Mouse (Mus musculus) embryonic facial prominence, embryonic 15.5 days (tissue): ENCODE data around the gene Bahd1. TPM values are rescaled to one million over a fixed set of nuclear protein-coding genes. Genes with fewer than 3 reads are reported as not detected.

Experiments
- polyA plus RNA-seq: library from polyadenylated mRNA; unstranded; fragments of >200 nt; fragmentation: Nextera tagmentation; extraction: Ambion mirVana; gene quantifications from 2 replicates; pipeline ENCODE4 v1.2.1, GENCODE M21; 2015

Gene Bahd1
- polyA plus RNA-seq, 1 experiment from 2014 or later, result 5.9 TPM

Other genes with a start within 250 kb of the Bahd1 start
- 8.5 TPM in 2 replicates for gene Pak6, start 237.1 kb upstream of the Bahd1 start, polyA plus RNA-seq
- 0.11 and 0.19 TPM in 2 replicates for gene Ankrd63, start 196.4 kb upstream of the Bahd1 start, polyA plus RNA-seq
- gene Plcb2, start 171.9 kb upstream of the Bahd1 start, polyA plus RNA-seq, result 0.75 and 1.1 TPM in 2 replicates
- gene Inafm2, start 154.6 kb upstream of the Bahd1 start, polyA plus RNA-seq, result 15.9 and 16.9 TPM in 2 replicates
- gene Ccdc9b, start 137.7 kb upstream of the Bahd1 start, polyA plus RNA-seq, result 2.0 and 2.4 TPM in 2 replicates
- gene Phgr1, start 127.6 kb upstream of the Bahd1 start, polyA plus RNA-seq, result 1.7 and 4.2 TPM in 2 replicates
- gene Disp2, start 120.7 kb upstream of the Bahd1 start, polyA plus RNA-seq, result 0.37 and 0.68 TPM in 2 replicates
- 75.3 and 80.0 TPM in 2 replicates for gene Knstrn, start 86.4 kb upstream of the Bahd1 start, polyA plus RNA-seq
- gene Ivd, start 38.4 kb upstream of the Bahd1 start, polyA plus RNA-seq, result 65.9 and 69.2 TPM in 2 replicates
- 49.0 and 50.4 TPM in 2 replicates for gene Chst14, start 26.1 kb downstream of the Bahd1 start, polyA plus RNA-seq
- gene Ccdc32, start 129.0 kb downstream of the Bahd1 start, polyA plus RNA-seq, result 25.7 and 26.5 TPM in 2 replicates
- gene Rpusd2, start 134.4 kb downstream of the Bahd1 start, polyA plus RNA-seq, result 4.0 and 4.6 TPM in 2 replicates
- 39.7 and 40.5 TPM in 2 replicates for gene Knl1, start 146.7 kb downstream of the Bahd1 start, polyA plus RNA-seq
- gene Rad51, start 212.4 kb downstream of the Bahd1 start, polyA plus RNA-seq, result 36.3 and 37.2 TPM in 2 replicates